Mouse (Mus musculus) embryonic facial prominence, embryonic 10.5 days (tissue): ENCODE data around the gene Psrc1. TPM values are rescaled to one million over a fixed set of nuclear protein-coding genes. Genes with fewer than 3 reads are reported as not detected.
A peak's percentile ranks its signal among the peaks of the same experiment; 100 is the strongest.

Experiments used
- DNase-seq: peaks from one replicate; pipeline ENCODE4 v3.0.0-alpha.2; 2017; ENCODE audit warnings: low spot score
- H3K27ac ChIP-seq: fragments of 300-500 bp; sonication (generic); replicated peaks from 2 replicates; pipeline ENCODE4 v1.5.1; 2016; ENCODE audit warnings: mild to moderate bottlenecking
- H3K27me3 ChIP-seq: fragments of 300-500 bp; sonication (generic); replicated peaks from 2 replicates; pipeline ENCODE4 v1.6.1; 2016; ENCODE audit warnings: low read depth, mild to moderate bottlenecking; ENCODE audit not compliant: poor library complexity, severe bottlenecking
- H3K36me3 ChIP-seq: fragments of 300-500 bp; sonication (generic); replicated peaks from 2 replicates; pipeline ENCODE4 v1.6.1; 2016; ENCODE audit warnings: mild to moderate bottlenecking, moderate library complexity
- H3K4me1 ChIP-seq: fragments of 300-500 bp; sonication (generic); 2 replicates; pipeline ENCODE4 v1.6.1; 2016
- H3K4me3 ChIP-seq: fragments of 300-500 bp; sonication (generic); 2 replicates; pipeline ENCODE4 v1.5.1; 2016; ENCODE audit warnings: mild to moderate bottlenecking, moderate library complexity
- H3K9me3 ChIP-seq: fragments of 300-500 bp; sonication (generic); 2 replicates; pipeline ENCODE4 v1.6.1; 2016; ENCODE audit warnings: mild to moderate bottlenecking
- WGBS: fragments of 180-500 bp; shearing (Covaris S2); methylation state at CpG from one replicate; pipeline ENCODE4 v1.1.7; 2016; 5-methylcytosine and 5-hydroxymethylcytosine counted together
- polyA plus RNA-seq: library from polyadenylated mRNA; unstranded; fragments of >200 nt; fragmentation: Nextera tagmentation; extraction: Ambion mirVana; gene quantifications from 2 replicates; pipeline ENCODE4 v1.2.1, GENCODE M21; 2016

The Psrc1 gene
- 97.9 and 100.0 TPM in 2 replicates for polyA plus RNA-seq

GRCm38 (mm10) chr3:108383485-108384354 lies at the start of gene Psrc1:
TSS of gene Psrc1 (plus strand) at chr3:108383839.
- Histone ChIP-seq H3K27ac (peak within 1 kb of the TSS; percentile 87), H3K4me3 (peak within 1 kb of the TSS; percentile 72), H3K4me1 (peaks cover 47% of the 10 kb centered on the region), H3K36me3 (peaks cover 31% of the 10 kb centered on the region), H3K27me3 (no peaks in the 10 kb centered on the region), H3K9me3 (no peaks in the 10 kb centered on the region)
- DNase-seq, result peak; percentile 94
- under 1% methylated on average over 44 of the region's 44 CpGs for WGBS

- 93% methylated on average over 5 of the region's 5 CpGs for WGBS
- no peaks in the 10 kb centered on the region for H3K9me3 ChIP-seq
- peaks cover 95% of the 10 kb centered on the region for H3K36me3 ChIP-seq
- no peak for DNase-seq
- no peak overlapping the region for H3K27ac ChIP-seq
- H3K4me3 ChIP-seq, result no peak overlapping the region
- H3K4me1 ChIP-seq, result no peaks in the 10 kb centered on the region
- H3K27me3 ChIP-seq, result no peaks in the 10 kb centered on the region
Observed at GRCm38 (mm10) chr3:108336878-108337277, 46.8 kb upstream of the Psrc1 start.

- no peaks in the 10 kb centered on the region for H3K4me1 ChIP-seq
- peaks cover 89% of the 10 kb centered on the region for H3K36me3 ChIP-seq
- H3K27me3 ChIP-seq, result no peaks in the 10 kb centered on the region
- no peak overlapping the region for H3K27ac ChIP-seq
- 86% methylated on average over 2 of the region's 2 CpGs for WGBS
- H3K9me3 ChIP-seq, result no peaks in the 10 kb centered on the region
- no peak overlapping the region for H3K4me3 ChIP-seq
- no peak for DNase-seq
Observed at GRCm38 (mm10) chr3:108341040-108341439, 42.6 kb upstream of the Psrc1 start.

GRCm38 (mm10) chr3:108342185-108342584 lies 41.5 kb upstream of the Psrc1 start:
- Histone ChIP-seq H3K9me3 (no peaks in the 10 kb centered on the region), H3K4me3 (no peak overlapping the region), H3K36me3 (peaks cover 90% of the 10 kb centered on the region), H3K27me3 (no peaks in the 10 kb centered on the region), H3K27ac (no peak overlapping the region), H3K4me1 (no peaks in the 10 kb centered on the region)
- WGBS, result 82% methylated on average over 7 of the region's 7 CpGs
- no peak for DNase-seq

- Histone ChIP-seq H3K27ac (no peak overlapping the region), H3K4me3 (no peak overlapping the region), H3K4me1 (no peaks in the 10 kb centered on the region), H3K36me3 (peaks cover 92% of the 10 kb centered on the region), H3K9me3 (no peaks in the 10 kb centered on the region), H3K27me3 (no peaks in the 10 kb centered on the region)
- no peak for DNase-seq
- 87% methylated on average over 7 of the region's 7 CpGs for WGBS
Observed at GRCm38 (mm10) chr3:108345855-108346254, 37.8 kb upstream of the Psrc1 start.

GRCm38 (mm10) chr3:108348376-108348775 lies 35.3 kb upstream of the Psrc1 start:
- H3K4me1 ChIP-seq, result no peaks in the 10 kb centered on the region
- H3K4me3 ChIP-seq, result no peak overlapping the region
- no peak for DNase-seq
- no peaks in the 10 kb centered on the region for H3K9me3 ChIP-seq
- H3K36me3 ChIP-seq, result peaks cover 90% of the 10 kb centered on the region
- 90% methylated on average over 9 of the region's 9 CpGs for WGBS
- H3K27me3 ChIP-seq, result no peaks in the 10 kb centered on the region
- no peak overlapping the region for H3K27ac ChIP-seq

- Histone ChIP-seq H3K36me3 (peaks cover 77% of the 10 kb centered on the region), H3K27ac (no peak overlapping the region), H3K4me3 (no peak overlapping the region), H3K27me3 (no peaks in the 10 kb centered on the region), H3K9me3 (no peaks in the 10 kb centered on the region), H3K4me1 (peaks cover 4% of the 10 kb centered on the region)
- no peak for DNase-seq
- 86% methylated on average over 3 of the region's 3 CpGs for WGBS
Observed at GRCm38 (mm10) chr3:108355245-108355644, 28.4 kb upstream of the Psrc1 start.

- Histone ChIP-seq H3K4me3 (no peak overlapping the region), H3K9me3 (no peaks in the 10 kb centered on the region), H3K27ac (no peak overlapping the region), H3K36me3 (peaks cover 59% of the 10 kb centered on the region), H3K27me3 (no peaks in the 10 kb centered on the region), H3K4me1 (peaks cover 23% of the 10 kb centered on the region)
- 91% methylated on average over 10 of the region's 10 CpGs for WGBS
- no peak for DNase-seq
Observed at GRCm38 (mm10) chr3:108357051-108357450, 26.6 kb upstream of the Psrc1 start.

GRCm38 (mm10) chr3:108358445-108358844 lies 25.2 kb upstream of the Psrc1 start:
- 86% methylated on average over 6 of the region's 6 CpGs for WGBS
- H3K36me3 ChIP-seq, result peaks cover 49% of the 10 kb centered on the region

GRCm38 (mm10) chr3:108360894-108361293 lies 22.7 kb upstream of the Psrc1 start:
- 15% methylated on average over 7 of the region's 7 CpGs for WGBS
- Histone ChIP-seq H3K27me3 (no peaks in the 10 kb centered on the region), H3K4me1 (peaks cover 34% of the 10 kb centered on the region), H3K4me3 (peak overlapping the region; percentile 18; the same call in 1 of the 2 replicates), H3K27ac (peak overlapping the region; percentile 83), H3K36me3 (peaks cover 25% of the 10 kb centered on the region), H3K9me3 (no peaks in the 10 kb centered on the region)
- peak; percentile 72 for DNase-seq

More at GRCm38 (mm10) chr3:108358445-108358844, 25.2 kb upstream of the Psrc1 start:
- no peak for DNase-seq
- no peaks in the 10 kb centered on the region for H3K9me3 ChIP-seq
- peaks cover 24% of the 10 kb centered on the region for H3K4me1 ChIP-seq
- H3K4me3 ChIP-seq, result no peak overlapping the region
- H3K27me3 ChIP-seq, result no peaks in the 10 kb centered on the region
- no peak overlapping the region for H3K27ac ChIP-seq

- no peak overlapping the region for H3K27ac ChIP-seq
- WGBS, result 87% methylated on average over 3 of the region's 3 CpGs
- no peaks in the 10 kb centered on the region for H3K9me3 ChIP-seq
- no peak overlapping the region for H3K4me3 ChIP-seq
- no peak for DNase-seq
- no peaks in the 10 kb centered on the region for H3K27me3 ChIP-seq
- peaks cover 39% of the 10 kb centered on the region for H3K4me1 ChIP-seq
- 0 out of 2 replicates have a peak, but pooled peaks cover 2% of the 10 kb centered on the region for H3K36me3 ChIP-seq
Observed at GRCm38 (mm10) chr3:108363626-108364025, 20.0 kb upstream of the Psrc1 start.

GRCm38 (mm10) chr3:108364270-108364995 lies 19.2 kb upstream of the Psrc1 start, which contains the start of gene Mybphl:
TSS of gene Mybphl (plus strand) at chr3:108364911.
- Histone ChIP-seq H3K36me3 (no peaks in the 10 kb centered on the region), H3K27ac (peak within 1 kb of the TSS; percentile 21; the same call in 1 of the 2 replicates), H3K4me3 (no peak within 1 kb of the TSS), H3K4me1 (peaks cover 39% of the 10 kb centered on the region), H3K27me3 (no peaks in the 10 kb centered on the region), H3K9me3 (no peaks in the 10 kb centered on the region)
- WGBS, result 74% methylated on average over 9 of the region's 9 CpGs
- DNase-seq, result no peak
